Mouse (Mus musculus) lung, postnatal 0 days (tissue): ENCODE measurements around the gene Vps33a.

Experiments used
- CTCF ChIP-seq: IDR thresholded peaks from 2 replicates; pipeline ENCODE4 v1.5.1; 2016; ENCODE audit warnings: antibody characterized with exemption, mild to moderate bottlenecking
- EP300 ChIP-seq: IDR thresholded peaks from 2 replicates; pipeline ENCODE4 v1.6.1; 2016; ENCODE audit warnings: antibody characterized with exemption, mild to moderate bottlenecking, control low read depth

- TF ChIP-seq CTCF (no peak), EP300 (no peak)
These were observed 50.7 kb downstream of the Vps33a start for GRCm38 (mm10) chr5:123522166-123522565.
